Mouse (Mus musculus): ENCODE measurements at regions not wholly inside any gene's neighbourhood (a gene's known extent, or its start where the extent isn't known, plus 50 kb on each side); places are given as distances from the start of the nearest gene placed in this dataset.

DNA sequence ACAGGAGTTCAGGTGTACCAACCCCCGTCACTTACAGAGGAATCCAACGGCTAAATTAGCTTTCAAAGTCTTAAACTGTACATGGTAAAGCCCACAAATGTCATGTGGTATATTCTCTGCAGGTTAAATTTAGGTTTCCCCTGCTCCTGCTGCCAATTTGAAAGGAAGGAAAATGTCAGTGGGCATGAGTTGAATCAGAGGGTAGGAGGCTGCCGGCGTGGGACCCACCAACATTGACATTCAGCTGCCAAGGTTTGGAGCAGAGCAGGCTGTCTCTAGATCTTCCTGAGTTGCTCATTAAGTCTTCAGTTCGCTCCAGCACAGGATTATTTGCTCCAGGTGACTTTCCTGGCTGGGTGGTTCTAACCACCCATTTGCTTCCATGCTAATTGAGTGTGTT is 532.1 kb downstream of the Tmem114 start:
- DNase-seq (ENCODE audit: low spot score in 2 of 2), result no peak

DNA sequence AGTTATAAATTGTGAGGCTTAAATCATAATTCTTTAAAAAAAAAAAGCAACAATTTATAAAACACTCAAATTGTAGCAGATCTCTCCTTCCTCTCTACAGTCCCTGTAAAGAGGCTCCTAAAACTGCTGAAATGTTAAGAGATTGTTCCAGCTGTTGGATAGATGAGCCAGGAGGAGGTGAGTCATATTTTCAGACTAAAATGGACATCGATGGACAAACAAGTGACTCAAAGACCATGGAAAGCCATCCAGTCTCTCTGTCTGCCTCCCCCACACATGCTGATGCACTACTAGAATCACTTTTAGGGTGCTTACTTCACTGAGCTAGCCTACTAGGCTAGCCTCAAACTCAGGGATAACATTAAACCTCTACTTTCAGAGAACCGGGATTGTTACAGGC is 561.5 kb downstream of the Tmem114 start:
- DNase-seq (ENCODE audit: low spot score in 2 of 2), result no peak

DNA sequence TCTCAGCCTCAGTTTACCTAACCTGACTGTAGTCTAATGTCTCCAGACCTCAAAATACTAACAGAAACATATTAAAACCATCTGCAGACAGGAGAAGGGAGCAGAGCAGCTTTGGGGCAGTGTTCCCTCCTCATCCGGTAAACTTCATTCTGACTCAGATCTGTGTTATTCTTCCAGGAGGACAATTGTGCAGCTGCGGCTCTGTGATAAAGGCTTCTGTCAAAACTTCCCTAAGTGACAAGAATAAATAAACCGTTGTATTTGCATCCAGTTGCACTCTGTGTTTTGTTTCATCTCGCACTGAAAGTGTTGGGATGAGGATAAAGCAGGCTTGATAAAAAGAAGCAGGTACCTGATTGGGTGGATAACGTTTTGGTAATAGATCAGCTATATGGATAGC is 585.8 kb downstream of the Tmem114 start:
- no peak for DNase-seq (ENCODE audit: low spot score in 2 of 2)

DNA sequence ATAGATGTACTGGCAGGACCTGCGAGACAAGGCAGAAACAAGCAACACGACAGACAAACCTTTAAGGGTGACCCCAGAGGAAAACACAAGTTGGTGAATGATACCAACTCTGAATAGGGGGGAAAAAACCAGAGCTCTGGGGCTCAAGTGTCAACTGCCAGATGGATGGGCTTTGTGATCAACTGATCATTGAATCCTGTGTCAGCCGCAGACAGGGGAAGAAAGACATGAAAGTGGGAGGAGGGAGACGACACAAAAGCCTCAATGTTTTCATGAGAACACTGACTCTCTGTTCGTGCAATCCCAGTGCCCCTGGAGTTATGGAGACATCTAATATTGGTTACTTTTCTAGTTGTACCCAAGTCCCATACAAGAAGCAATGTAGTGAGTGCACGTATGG is 593.8 kb downstream of the Tmem114 start:
- no peak for DNase-seq (ENCODE audit: low spot score in 2 of 2)

DNA sequence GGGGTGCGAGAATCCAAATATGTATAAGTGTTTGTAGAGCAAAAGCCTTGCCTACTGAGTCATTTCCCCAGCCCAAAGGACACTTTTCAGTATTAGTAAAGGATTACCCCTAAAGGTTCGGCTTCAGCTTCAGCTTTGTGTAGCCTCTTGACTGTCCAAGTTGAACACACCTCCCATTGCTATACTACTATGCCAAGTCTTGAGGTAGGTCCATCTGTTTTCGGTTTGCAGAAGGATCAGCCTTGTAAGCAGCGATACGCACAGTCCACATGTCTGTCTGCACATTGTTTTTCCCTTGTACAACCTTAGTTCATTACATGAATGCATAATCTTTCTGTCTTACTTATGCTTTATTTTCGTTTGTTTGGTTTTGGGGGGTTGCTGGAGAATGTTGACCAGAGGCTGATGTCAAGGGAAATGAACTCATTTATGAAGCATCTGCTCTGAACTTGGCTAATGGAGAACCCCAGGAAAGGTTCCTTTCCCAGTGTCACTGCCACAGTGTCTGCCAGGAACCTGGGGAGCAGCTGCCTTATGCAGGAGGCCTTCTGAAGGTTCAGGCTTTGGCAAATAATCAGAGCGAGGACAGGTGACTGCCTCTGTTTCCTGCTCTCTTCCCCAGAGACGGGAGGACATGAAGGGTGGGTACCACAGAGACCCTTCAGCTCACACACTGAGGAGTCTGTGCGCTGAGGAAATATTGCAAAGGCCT is 594.8 kb downstream of the Tmem114 start:
- no peak for DNase-seq (ENCODE audit: low spot score in 2 of 2)

DNA sequence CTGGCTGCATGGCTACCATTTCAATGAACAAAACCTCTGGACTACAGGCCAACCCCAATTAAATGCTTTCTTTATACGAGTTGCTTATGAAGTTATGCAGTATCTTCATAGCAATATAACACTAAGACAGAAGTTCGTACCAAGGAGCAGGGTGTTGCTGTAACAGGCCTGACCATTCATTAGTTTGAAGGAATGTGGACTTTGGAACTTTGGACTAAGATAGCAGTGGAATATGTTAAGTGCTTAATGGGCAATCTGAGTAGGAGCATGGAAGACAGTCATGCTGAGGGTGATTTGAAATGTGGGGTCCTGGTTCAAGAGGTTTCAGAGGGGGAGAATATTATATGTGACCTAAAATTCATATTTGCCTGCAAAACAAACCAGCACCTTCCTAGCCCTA is 623.8 kb downstream of the Tmem114 start:
- DNase-seq (ENCODE audit: low spot score in 2 of 2), result no peak

DNA sequence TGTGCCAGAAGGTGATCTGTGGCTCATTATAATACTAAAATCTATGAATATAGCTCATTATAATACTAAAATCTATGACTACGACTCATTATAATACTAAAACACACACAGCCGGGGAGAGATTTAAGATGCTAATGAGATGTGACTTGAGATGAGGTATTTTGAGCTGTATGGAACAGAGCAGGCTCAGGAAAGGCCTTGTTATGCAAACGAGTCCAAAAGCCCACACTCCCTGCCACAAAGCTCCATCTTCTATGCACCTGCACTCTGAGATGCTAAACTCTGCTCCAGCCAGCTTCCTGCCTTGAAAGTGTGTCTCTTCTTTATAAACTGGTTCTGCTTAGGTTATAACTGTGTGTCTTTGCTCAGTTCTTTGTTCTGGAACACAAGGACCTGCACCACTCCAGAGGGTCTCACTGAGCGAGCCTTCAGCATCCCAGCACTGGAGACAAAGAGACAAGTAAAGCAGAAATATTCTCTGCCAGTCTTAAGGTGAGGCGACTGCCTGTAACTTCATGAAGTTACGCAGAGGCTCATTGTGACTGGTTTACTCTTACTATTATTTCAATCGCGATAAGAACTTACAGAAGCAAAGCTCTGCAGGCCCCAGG is 627.7 kb downstream of the Tmem114 start:
- no peak for DNase-seq (ENCODE audit: low spot score in 2 of 2)

DNA sequence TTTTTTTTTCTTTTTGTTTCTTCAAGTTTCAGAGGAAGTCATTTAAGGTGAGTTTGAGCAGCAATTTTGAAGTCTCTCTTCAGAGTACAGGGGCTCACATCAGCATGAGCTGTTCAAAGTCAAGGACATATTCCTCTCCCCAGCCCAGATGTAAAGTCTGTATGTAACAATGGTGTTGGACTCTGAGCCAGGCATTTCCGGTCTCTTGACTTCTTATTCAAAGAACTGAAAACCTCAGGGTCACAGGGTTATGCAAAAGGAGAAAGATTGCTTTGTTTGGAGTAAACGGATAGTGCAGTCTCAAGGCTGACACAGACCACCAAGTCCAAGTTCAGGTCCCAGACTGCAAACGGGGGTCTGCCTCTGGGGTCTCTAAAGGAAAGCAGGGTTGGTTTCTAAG is 629.4 kb downstream of the Tmem114 start:
- no peak for DNase-seq (ENCODE audit: low spot score in 2 of 2)

DNA sequence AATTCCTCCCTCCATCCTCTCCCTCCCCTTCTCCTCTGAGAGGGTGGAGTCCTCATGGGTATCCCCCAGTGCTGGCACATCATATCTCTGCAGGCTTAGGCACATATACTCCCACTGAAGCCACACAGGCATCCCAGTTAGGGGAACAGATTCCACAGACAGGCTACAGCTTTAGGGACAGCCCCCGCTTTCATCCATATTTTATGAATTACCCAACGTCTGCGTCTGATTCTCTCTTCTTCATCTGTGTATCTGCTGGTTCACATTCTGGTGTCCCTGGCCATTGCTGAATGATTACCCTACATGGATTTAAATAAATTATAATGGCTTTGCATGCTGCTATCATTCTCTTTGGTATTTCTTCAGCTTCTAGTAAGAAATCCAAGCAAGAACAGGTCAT is 632.4 kb downstream of the Tmem114 start:
- no peak for DNase-seq (ENCODE audit: low spot score in 2 of 2)

DNA sequence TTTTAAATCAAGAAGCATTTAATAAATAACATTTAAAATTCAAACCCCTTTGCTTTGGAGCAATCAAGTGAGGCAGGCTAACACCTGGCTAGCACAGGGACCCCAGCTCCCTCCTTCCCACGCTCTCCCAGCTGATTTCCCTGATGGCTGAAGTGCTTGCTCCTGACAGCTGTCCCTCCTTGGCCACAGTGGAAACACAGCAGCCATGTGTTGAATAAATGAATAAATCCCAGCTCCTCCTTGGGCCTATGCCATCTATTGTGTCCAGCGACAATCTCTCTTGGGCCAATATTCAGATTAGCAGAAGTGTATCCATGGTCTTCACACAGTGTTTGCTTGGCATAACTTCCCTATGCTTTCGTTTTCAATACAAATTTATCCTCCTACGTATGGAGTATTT is 634.7 kb downstream of the Tmem114 start:
- DNase-seq (ENCODE audit: low spot score in 2 of 2), result no peak

DNA sequence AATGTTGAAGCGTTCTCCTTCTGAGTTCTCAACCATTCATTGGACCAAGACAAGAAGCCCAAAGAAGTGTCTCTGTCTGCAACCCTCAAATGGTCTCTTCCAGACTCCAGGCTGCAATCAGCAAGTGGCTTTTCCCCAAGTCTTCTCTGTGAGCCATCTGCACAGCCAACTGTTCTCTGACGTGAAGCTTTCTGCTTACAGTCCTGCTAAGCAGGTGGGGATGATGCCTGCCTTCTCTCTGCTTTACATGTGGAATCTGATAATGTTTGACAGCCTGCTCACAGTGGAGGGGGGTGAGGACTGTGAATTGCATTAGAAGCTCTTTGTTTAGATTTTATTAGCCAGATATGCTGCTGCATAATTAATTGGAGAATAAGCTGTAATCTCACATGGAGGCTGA is 636.7 kb downstream of the Tmem114 start:
- no peak for DNase-seq (ENCODE audit: low spot score in 2 of 2)

DNA sequence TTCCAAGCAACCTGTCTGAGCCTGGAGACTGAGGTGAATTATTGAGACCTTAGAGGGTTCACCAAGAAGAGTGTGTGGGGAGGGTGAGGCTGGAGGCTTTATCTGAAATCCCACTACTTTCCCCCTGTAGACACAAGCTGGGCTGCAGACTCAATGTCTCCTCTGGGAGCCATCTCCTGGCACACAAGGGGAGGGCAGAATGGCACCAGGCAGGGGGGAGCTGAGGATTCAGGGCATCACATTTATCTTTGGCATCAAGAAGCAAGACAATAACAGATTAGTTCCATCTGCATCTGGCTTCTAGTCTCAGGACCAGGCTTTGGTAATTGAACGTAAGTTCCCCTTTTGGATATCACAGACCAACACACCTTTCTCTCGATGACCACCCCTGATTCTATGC is 643.4 kb downstream of the Tmem114 start:
- DNase-seq (ENCODE audit: low spot score in 2 of 2), result no peak

DNA sequence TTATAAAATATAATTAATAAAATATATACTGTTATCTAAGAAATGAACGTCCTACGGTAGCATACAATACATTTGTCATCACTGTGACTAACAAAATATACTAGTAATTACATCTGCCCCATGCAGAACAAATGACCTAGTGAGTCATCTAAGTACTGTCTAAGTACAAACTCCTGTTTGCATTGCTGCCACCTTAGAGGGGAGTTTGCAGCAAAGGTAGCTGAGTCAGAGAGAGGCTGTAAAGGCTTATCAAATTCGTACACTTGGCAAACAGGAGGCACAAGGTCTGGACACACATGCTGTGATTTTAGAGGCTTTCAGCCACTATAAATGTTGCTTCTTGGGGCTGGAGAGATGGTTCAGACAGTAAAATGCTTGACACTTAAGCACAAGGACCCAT is 649.3 kb downstream of the Tmem114 start:
- peak in 1 of 2 experiments; percentile 2 for DNase-seq (ENCODE audit: low spot score in 2 of 2)

DNA sequence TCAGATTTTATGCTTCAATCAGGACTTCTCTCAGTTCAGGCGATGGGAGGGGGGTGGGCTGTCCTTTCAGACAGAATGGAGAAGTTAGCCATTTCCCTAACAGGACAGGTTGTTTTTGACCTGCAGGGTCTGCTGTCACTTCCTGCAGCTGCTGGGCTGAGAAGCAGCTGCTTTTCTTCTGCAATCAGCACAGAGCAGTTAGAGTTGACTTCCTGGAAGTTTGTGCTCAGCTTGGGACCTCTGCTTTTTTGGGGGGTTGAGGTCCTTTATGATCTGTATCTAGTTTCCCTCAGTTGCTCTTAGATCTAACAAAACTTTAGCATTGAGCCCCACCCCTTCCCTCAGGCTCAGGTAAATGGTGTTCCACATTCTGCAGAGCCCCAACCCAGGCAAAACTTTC is 656.5 kb downstream of the Tmem114 start:
- DNase-seq (ENCODE audit: low spot score in 2 of 2), result no peak

DNA sequence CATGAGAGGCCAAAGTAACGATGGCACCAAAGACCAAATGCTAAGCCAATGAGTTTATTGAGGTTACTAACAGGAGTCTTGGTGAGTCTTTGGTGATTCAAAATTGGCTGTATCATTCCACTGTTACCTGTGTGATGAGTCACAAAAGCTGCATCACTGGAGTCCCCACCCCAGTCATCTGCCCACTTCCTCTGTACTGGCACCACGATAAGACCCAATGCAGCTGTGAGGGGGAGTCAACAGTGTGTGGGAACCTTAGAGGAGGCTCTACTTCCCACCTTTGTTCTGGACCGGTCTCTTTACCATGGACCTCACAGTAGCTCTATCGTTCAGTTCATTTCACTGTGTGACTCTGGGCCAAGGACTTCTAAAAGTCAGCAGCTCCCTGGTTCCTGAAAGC is 657.2 kb downstream of the Tmem114 start:
- DNase-seq (ENCODE audit: low spot score in 2 of 2), result no peak

DNA sequence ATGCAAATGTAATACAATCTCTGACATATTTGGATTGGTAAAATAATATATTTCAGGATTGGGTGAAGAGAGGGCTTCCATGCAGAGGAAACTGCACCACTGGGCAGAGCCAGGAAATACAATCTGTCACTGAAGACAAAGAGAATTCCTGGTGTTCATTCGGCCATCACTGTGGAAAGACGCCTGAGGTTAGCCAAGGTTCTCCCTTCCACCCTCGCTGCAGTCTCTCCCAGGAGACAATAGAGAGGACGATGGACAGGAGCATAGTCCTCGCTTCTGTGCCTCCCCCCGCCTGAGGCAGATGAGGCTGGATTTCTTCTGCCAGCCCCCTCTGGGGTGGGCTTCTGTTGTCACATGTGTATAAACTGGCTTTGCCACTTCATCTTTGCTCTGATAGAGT is 660.6 kb downstream of the Tmem114 start:
- no peak for DNase-seq (ENCODE audit: low spot score in 2 of 2)

DNA sequence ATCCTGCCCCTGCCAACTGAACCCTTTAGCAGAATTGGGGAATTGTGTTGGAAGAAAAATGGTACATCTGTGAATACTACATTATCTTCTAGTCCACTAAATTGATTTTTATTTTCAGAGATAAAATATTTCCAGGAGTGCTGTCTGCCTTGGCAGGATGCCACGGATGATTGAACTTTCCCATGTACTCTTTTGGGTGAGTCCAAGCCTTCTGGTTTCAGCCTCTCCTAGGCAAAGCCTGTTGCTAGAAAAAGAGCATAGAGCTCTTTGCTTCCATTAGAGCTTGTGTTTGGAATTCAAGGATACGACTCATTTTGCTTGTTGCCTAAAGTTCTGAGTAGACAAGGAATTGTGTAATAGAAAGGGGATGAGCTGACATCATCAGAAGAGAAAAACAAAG is 696.8 kb downstream of the Tmem114 start:
- no peak for DNase-seq (ENCODE audit: low spot score in 2 of 2)

DNA sequence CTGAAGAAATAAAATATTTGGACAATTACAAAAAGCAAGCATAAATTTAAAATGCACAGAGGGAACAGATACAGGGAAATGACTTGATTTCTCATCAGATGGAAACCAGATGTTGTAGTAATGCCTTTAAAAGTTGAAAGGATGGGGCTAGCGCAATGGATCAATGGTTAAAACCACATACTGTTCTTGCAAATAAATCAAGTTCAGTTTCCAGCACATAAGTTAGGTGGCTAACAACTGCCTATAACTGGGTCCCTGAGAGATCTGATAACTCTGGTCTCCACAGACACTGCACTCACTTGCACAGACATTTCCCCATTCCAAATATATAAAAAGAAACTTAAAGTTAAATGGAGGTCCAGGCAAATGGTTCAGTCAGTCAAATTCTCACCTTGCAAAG is 699.7 kb downstream of the Tmem114 start:
- no peak for DNase-seq (ENCODE audit: low spot score in 2 of 2)

DNA sequence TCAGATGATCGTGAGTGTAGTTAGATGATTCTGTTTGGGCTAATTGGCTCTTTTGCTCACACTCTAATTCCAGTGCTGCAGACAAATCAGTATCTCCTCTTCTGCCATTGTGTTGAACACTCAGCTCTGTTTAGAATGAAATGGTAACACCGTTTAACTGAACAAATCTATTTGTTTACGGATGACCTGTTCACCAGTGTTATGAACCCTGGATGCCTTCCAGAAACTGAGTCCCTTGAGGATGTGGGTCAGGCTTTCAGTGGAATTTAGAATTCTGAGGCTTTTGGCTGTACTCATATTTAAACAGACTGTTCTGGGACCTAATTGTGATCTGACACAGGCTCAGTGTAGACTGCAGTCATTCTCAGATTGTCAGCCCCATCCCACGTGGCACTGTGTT is 723.5 kb downstream of the Tmem114 start:
- DNase-seq (ENCODE audit: low spot score in 2 of 2), result no peak

DNA sequence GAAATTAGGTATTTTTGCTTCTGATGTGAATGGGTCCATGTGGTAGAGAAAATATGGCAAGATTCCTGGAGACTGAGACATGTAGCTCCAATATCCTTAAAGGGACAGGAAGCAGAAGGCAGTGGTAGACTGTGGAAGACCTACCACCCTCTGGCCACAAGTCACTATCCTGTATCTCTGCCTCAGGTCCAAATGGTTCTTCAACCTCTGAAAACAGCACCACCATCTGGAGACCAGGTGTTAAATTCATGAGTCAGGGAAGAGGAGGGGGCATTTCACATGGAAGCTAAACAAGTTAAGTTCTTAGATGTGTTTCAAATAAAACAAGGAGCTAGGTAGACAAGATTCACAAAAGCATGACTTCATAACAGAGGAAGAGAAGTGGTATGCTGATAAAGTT is 739.5 kb downstream of the Tmem114 start:
- DNase-seq (ENCODE audit: low spot score in 2 of 2), result no peak

DNA sequence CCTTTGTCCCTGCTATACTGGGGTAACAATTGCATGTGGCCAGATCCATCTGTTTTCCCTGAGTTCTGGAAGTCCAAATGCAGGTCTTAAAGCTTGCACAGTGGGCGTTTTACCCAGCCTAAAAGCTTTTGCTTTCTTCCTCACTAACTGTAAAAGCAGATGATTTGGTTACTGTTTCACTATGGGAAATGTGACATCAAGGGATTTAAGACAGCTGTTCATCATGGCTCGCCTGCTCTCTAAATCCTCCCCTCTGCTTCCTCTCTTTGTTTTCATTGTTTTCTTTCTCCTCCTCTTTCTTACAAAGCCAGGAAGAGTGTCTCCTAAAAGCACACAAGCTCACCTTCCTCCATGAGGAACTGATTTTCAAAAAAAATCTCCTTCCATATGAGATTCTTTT is 758.8 kb downstream of the Tmem114 start:
- DNase-seq (ENCODE audit: low spot score in 2 of 2), result no peak

DNA sequence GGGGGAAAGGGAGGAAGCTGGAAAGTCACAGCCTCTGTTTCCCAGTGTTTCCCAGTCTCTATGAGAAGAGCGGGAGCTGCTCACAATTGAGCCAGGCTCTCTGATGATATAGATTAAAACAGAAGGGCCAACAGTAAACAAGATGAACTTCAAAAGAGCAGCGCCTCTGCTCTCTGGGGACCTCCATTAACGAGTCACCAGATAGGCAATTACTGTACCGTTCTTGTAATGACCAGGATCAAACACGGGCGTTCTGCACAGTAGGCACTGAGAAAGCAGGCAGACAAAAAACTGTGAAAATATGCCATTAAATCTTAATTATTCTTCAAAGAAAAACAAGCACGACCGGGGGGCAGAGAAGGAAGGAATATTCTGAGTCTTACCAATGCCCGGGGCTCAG is 766.8 kb downstream of the Tmem114 start:
- no peak for DNase-seq (ENCODE audit: low spot score in 2 of 2)

DNA sequence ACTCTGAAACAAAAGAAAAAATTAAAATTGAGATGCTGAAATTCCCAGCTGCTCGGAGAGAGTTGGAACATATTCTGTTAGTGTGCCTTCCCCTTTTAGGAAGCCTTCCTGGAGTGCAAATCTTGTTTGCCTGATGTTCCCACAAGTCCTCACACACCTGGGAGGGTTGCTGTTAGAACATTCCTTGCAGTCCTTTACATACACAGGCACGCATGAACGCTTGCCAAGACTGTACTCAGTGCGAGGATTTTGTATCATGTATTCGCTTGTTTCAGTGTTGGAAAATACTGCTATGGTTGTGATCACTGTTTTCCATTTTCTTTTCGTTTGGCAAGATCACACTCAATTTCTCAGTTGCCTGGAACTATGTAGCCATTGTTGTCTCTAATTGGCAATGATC is 770.5 kb downstream of the Tmem114 start:
- DNase-seq (ENCODE audit: low spot score in 2 of 2), result no peak

DNA sequence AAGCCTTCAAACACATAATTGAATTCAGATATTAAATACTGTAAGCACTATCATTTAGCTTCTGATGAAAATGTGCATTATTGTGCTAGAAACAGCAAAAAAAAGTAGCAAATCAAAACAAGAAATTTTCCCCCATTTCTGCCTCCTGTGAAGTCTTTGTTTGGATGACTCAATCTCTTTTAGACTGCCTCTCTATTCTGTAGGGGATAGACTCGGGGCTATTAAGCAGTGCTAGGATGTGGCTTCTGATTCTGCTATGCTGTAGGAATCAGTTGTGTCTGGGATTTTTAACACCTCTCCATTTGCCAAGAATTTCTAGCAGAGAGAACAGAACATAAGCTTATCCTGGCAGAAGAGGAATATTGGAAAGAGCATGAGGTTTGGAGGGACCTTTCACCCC is 775.2 kb downstream of the Tmem114 start:
- DNase-seq (ENCODE audit: low spot score in 2 of 2), result no peak
